ENCODE assay signal across 10 mouse cellular contexts in genomic region chr7:99707038-99707595, GRCm38 (mm10). TPM values are rescaled to one million over a fixed set of nuclear protein-coding genes. Genes with fewer than 3 reads are reported as not detected.
DNase-seq lines count a peak whose midpoint lies in the region; ATAC-seq and TF ChIP-seq lines count a peak whose summit lies in the region.
"Had no signal": no experiment of that assay in that cellular context is flagged by ENCODE, and none has a peak within 500 bp of the region (broad histone marks: within the 10 kb centered on the region; RNA-seq: fewer than 3 reads in every experiment).

No protein-coding gene starts in this region.

- no peak for TF ChIP-seq POLR2A in bone marrow macrophage, adult 2 months (IDR thresholded peaks at IDR 0.05; ENCODE audit: borderline replicate concordance, low read depth, low read length)

- no peaks in the 10 kb centered on the region for H3K9me3 ChIP-seq in intestine, embryonic 15.5 days
- H3K9me3 ChIP-seq: embryonic facial prominence, embryonic 12.5 days had no signal

- peaks cover 49% of the 10 kb centered on the region for H3K4me1 ChIP-seq in bone marrow macrophage, adult 2 months (ENCODE audit: control insufficient read depth, insufficient read depth, low read length)
- H3K4me1 ChIP-seq in intestine, embryonic 15.5 days (replicated peaks) = peaks cover 20% of the 10 kb centered on the region

- no peak for TF ChIP-seq CTCF in bone marrow macrophage, adult 2 months (IDR thresholded peaks at IDR 0.05; ENCODE audit: low read depth, low read length)

- H3K9ac ChIP-seq in intestine, embryonic 15.5 days = no peak overlapping the region
- H3K9ac ChIP-seq: embryonic facial prominence, embryonic 12.5 days had no signal

- DNase-seq in layer of hippocampus, adult 9-11 months = peak; percentile 67
- no peak for DNase-seq in layer of hippocampus, postnatal 36 days
- peak; percentile 57 for DNase-seq in lung, postnatal 10 days
- no peak for DNase-seq in T-cell, adult 2 months (ENCODE audit: low spot score)
- no peak for DNase-seq in ovary, postnatal 14 days (ENCODE audit: low spot score)
- DNase-seq in thymus, postnatal 4 days = no peak

- WGBS in intestine, embryonic 15.5 days = 48% methylated on average over 4 of the region's 4 CpGs

- H3K36me3 ChIP-seq in intestine, embryonic 15.5 days = no peaks in the 10 kb centered on the region
- H3K36me3 ChIP-seq: embryonic facial prominence, embryonic 12.5 days had no signal

- H3K27me3 ChIP-seq in intestine, embryonic 15.5 days (replicated peaks) = no peaks in the 10 kb centered on the region; the same call in 1 of the 2 replicates
- H3K27me3 ChIP-seq: embryonic facial prominence, embryonic 12.5 days had no signal

- H3K27ac ChIP-seq in bone marrow macrophage, adult 2 months (ENCODE audit: insufficient read depth, low read depth, low read length) = peak overlapping the region; percentile 6; the same call in 1 of the 2 replicates
- peak overlapping the region; percentile 23; the same call in 1 of the 2 replicates for H3K27ac ChIP-seq in intestine, embryonic 15.5 days
- H3K27ac ChIP-seq: embryonic facial prominence, embryonic 12.5 days had no signal

- no peak overlapping the region for H3K4me3 ChIP-seq in bone marrow macrophage, adult 2 months (ENCODE audit: insufficient read depth, low read length)
- no peak overlapping the region for H3K4me3 ChIP-seq in intestine, embryonic 15.5 days (replicated peaks)
- H3K4me3 ChIP-seq: embryonic facial prominence, embryonic 12.5 days had no signal

- H3K4me2 ChIP-seq in intestine, embryonic 15.5 days (replicated peaks) = no peak overlapping the region
- H3K4me2 ChIP-seq: embryonic facial prominence, embryonic 12.5 days had no signal

- ATAC-seq in intestine, embryonic 15.5 days = no peak

RNA-seq across cellular contexts. Expression of gene Slco2b1, which starts 4.0 kb away (rescaled TPM):
- 10 to 100 TPM; 10.4 to 13.7 TPM for total RNA-seq in layer of hippocampus, postnatal 36 days (2021)
- 7.2 and 8.6 TPM in 2 replicates for polyA plus RNA-seq in bone marrow macrophage, adult 2 months (2012; ENCODE audit: insufficient read depth, insufficient read length, missing spikeins)
- 2.7 and 3.1 TPM in 2 replicates for polyA plus RNA-seq in intestine, embryonic 15.5 days (2015; fragmentation: Nextera tagmentation; extraction: Ambion mirVana)

RNA-seq across cellular contexts. Expression of gene Olfr520, which starts 23.0 kb away (rescaled TPM):
- under 1 TPM in 1 of 2 experiments, not detected in 1; 0.62 TPM for total RNA-seq in layer of hippocampus, postnatal 36 days (2021)
- not detected in 2 replicates for polyA plus RNA-seq in bone marrow macrophage, adult 2 months (2012; ENCODE audit: insufficient read depth, insufficient read length, missing spikeins)
- not detected in 2 replicates for polyA plus RNA-seq in intestine, embryonic 15.5 days (2015; fragmentation: Nextera tagmentation; extraction: Ambion mirVana)
- total RNA-seq: ES-E14 had no signal
- polyA plus RNA-seq: embryonic facial prominence, embryonic 12.5 days had no signal

RNA-seq across cellular contexts. Expression of gene Olfr521, which starts 56.2 kb away (rescaled TPM):
- not detected for total RNA-seq in layer of hippocampus, postnatal 36 days (2021)
- not detected in 2 replicates for polyA plus RNA-seq in bone marrow macrophage, adult 2 months (2012; ENCODE audit: insufficient read depth, insufficient read length, missing spikeins)
- not detected in 2 replicates for polyA plus RNA-seq in intestine, embryonic 15.5 days (2015; fragmentation: Nextera tagmentation; extraction: Ambion mirVana)
- total RNA-seq: ES-E14 had no signal
- polyA plus RNA-seq: embryonic facial prominence, embryonic 12.5 days had no signal

Comparison
In these comparisons a context has a peak if more than half of its experiments do, and no peak if none do; other contexts are left out.
1. DNase-seq: peak in layer of hippocampus, adult 9-11 months (single experiment) and lung, postnatal 10 days (single experiment); none in layer of hippocampus, postnatal 36 days (0 of 2), T-cell, adult 2 months (single experiment), ovary, postnatal 14 days (single experiment) and thymus, postnatal 4 days (single experiment).